Mouse (Mus musculus): ENCODE data around the gene Sesn1.

GRCm38 (mm10) chr10:41908899-41909298 lies 99.2 kb downstream of the Sesn1 start:
- no peak for TF ChIP-seq CTCF (IDR thresholded peaks at IDR 0.05; ENCODE audit: control insufficient read depth, insufficient read depth, insufficient read length)
- no peak for TF ChIP-seq MYOG (IDR thresholded peaks at IDR 0.05; ENCODE audit: control insufficient read depth, extremely low read depth, insufficient read length)
- TF ChIP-seq USF1 (IDR thresholded peaks at IDR 0.05; ENCODE audit: low read depth) = no peak

Data from C2C12 (cell line).